Mouse (Mus musculus): ENCODE results near the gene Mmp9. TPM values are rescaled to one million over a fixed set of nuclear protein-coding genes. Genes with fewer than 3 reads are reported as not detected.

Mmp9 gene
- polyA plus RNA-seq, 1 experiment from 2014 or later = 25.2 TPM

GRCm38 (mm10) chr2:164903496-164903895 is 37.1 kb upstream of the Mmp9 start:
- Histone ChIP-seq H3K4me1 (replicated peaks) (0 out of 2 replicates have a peak, but pooled peaks cover 3% of the 10 kb centered on the region), H3K27me3 (no peaks in the 10 kb centered on the region), H3K27ac (no peak overlapping the region), H3K9me3 (peaks cover 5% of the 10 kb centered on the region), H3K4me2 (no peak overlapping the region), H3K4me3 (no peak overlapping the region), H3K9ac (no peak overlapping the region), H3K36me3 (peaks cover 100% of the 10 kb centered on the region)
- 83% methylated on average over 1 of the region's 1 CpGs for WGBS
- ATAC-seq (ENCODE audit: low FRiP score) = no peak

- Histone ChIP-seq H3K27ac (no peak overlapping the region), H3K27me3 (no peaks in the 10 kb centered on the region), H3K36me3 (peaks cover 83% of the 10 kb centered on the region), H3K4me3 (no peak overlapping the region), H3K4me1 (replicated peaks) (peaks cover 24% of the 10 kb centered on the region), H3K9me3 (peaks cover 5% of the 10 kb centered on the region), H3K9ac (no peak overlapping the region), H3K4me2 (no peak overlapping the region)
- ATAC-seq (ENCODE audit: low FRiP score) = no peak
- 99% methylated on average over 4 of the region's 4 CpGs for WGBS
Observed at GRCm38 (mm10) chr2:164906071-164906470, 34.5 kb upstream of the Mmp9 start.

GRCm38 (mm10) chr2:164907511-164907910 is 33.1 kb upstream of the Mmp9 start:
- H3K4me2 ChIP-seq = no peak overlapping the region
- H3K27ac ChIP-seq = no peak overlapping the region
- no peak for ATAC-seq (ENCODE audit: low FRiP score)
- no peaks in the 10 kb centered on the region for H3K27me3 ChIP-seq
- peaks cover 30% of the 10 kb centered on the region for H3K4me1 ChIP-seq (replicated peaks)
- no peak overlapping the region for H3K9ac ChIP-seq
- peaks cover 5% of the 10 kb centered on the region for H3K9me3 ChIP-seq
- peaks cover 69% of the 10 kb centered on the region for H3K36me3 ChIP-seq
- WGBS = 97% methylated on average over 12 of the region's 12 CpGs
- H3K4me3 ChIP-seq = no peak overlapping the region

- Histone ChIP-seq H3K4me2 (no peak overlapping the region), H3K4me3 (no peak overlapping the region), H3K27me3 (no peaks in the 10 kb centered on the region), H3K27ac (no peak overlapping the region), H3K9me3 (peaks cover 5% of the 10 kb centered on the region), H3K9ac (no peak overlapping the region), H3K4me1 (replicated peaks) (peaks cover 28% of the 10 kb centered on the region), H3K36me3 (peaks cover 64% of the 10 kb centered on the region)
- WGBS = over 99% methylated on average over 5 of the region's 5 CpGs
- ATAC-seq (ENCODE audit: low FRiP score) = no peak
Observed at GRCm38 (mm10) chr2:164908011-164908410, 32.6 kb upstream of the Mmp9 start.

GRCm38 (mm10) chr2:164909100-164909499 is 31.5 kb upstream of the Mmp9 start:
- Histone ChIP-seq H3K4me2 (peak overlapping the region; percentile 80), H3K9me3 (peaks cover 5% of the 10 kb centered on the region), H3K9ac (peak overlapping the region; percentile 81), H3K27me3 (no peaks in the 10 kb centered on the region), H3K36me3 (peaks cover 53% of the 10 kb centered on the region), H3K4me3 (peak overlapping the region; percentile 77), H3K4me1 (replicated peaks) (peaks cover 28% of the 10 kb centered on the region), H3K27ac (no peak overlapping the region)
- 99% methylated on average over 3 of the region's 3 CpGs for WGBS
- no peak for ATAC-seq (ENCODE audit: low FRiP score)

- Histone ChIP-seq H3K27me3 (no peaks in the 10 kb centered on the region), H3K27ac (no peak overlapping the region), H3K9me3 (peaks cover 5% of the 10 kb centered on the region), H3K36me3 (peaks cover 49% of the 10 kb centered on the region), H3K9ac (peak overlapping the region; percentile 81), H3K4me2 (peak overlapping the region; percentile 80), H3K4me1 (replicated peaks) (peaks cover 28% of the 10 kb centered on the region), H3K4me3 (peak overlapping the region; percentile 77)
- no peak for ATAC-seq (ENCODE audit: low FRiP score)
- 94% methylated on average over 1 of the region's 1 CpGs for WGBS
Observed at GRCm38 (mm10) chr2:164909542-164909941, 31.0 kb upstream of the Mmp9 start.

- peaks cover 5% of the 10 kb centered on the region for H3K9me3 ChIP-seq
- WGBS = 6% methylated on average over 37 of the region's 37 CpGs
- H3K4me3 ChIP-seq = peak overlapping the region; percentile 77
- peak overlapping the region; percentile 80 for H3K4me2 ChIP-seq
- H3K36me3 ChIP-seq = peaks cover 39% of the 10 kb centered on the region
- ATAC-seq (ENCODE audit: low FRiP score) = peak; percentile 37
- H3K27me3 ChIP-seq = no peaks in the 10 kb centered on the region
- peak overlapping the region; percentile 99 for H3K27ac ChIP-seq
- H3K4me1 ChIP-seq (replicated peaks) = peaks cover 28% of the 10 kb centered on the region
- H3K9ac ChIP-seq = peak overlapping the region; percentile 81
Observed at GRCm38 (mm10) chr2:164910360-164911061, 30.1 kb upstream of the Mmp9 start.

GRCm38 (mm10) chr2:164911086-164912048 is 29.2 kb upstream of the Mmp9 start, which contains the start of gene Zfp335:
Zfp335 (minus strand) TSS chr2:164911757.
- ATAC-seq (ENCODE audit: low FRiP score) = peak; percentile 86
- under 1% methylated on average over 89 of the region's 91 CpGs for WGBS
- Histone ChIP-seq H3K4me2 (peak within 1 kb of the TSS; percentile 80), H3K4me1 (replicated peaks) (peaks cover 28% of the 10 kb centered on the region), H3K27me3 (no peaks in the 10 kb centered on the region), H3K27ac (peak within 1 kb of the TSS; percentile 99), H3K9ac (peak within 1 kb of the TSS; percentile 81), H3K9me3 (peaks cover under 1% of the 10 kb centered on the region; the same call in 1 of the 2 replicates), H3K4me3 (peak within 1 kb of the TSS; percentile 77), H3K36me3 (peaks cover 31% of the 10 kb centered on the region)

- peak; percentile 29 for ATAC-seq (ENCODE audit: low FRiP score)
- Histone ChIP-seq H3K4me2 (peak overlapping the region; percentile 80), H3K9me3 (no peaks in the 10 kb centered on the region), H3K27me3 (no peaks in the 10 kb centered on the region), H3K27ac (peak overlapping the region; percentile 99), H3K4me1 (replicated peaks) (peaks cover 28% of the 10 kb centered on the region), H3K36me3 (peaks cover 23% of the 10 kb centered on the region), H3K4me3 (peak overlapping the region; percentile 77), H3K9ac (peak overlapping the region; percentile 81)
- WGBS = 21% methylated on average over 12 of the region's 12 CpGs
Observed at GRCm38 (mm10) chr2:164912151-164912550, 28.4 kb upstream of the Mmp9 start.

- 92% methylated on average over 8 of the region's 9 CpGs for WGBS
- Histone ChIP-seq H3K4me3 (no peak overlapping the region), H3K4me1 (replicated peaks) (peaks cover 28% of the 10 kb centered on the region), H3K36me3 (peaks cover 15% of the 10 kb centered on the region), H3K27ac (peak overlapping the region; percentile 99; the same call in 1 of the 2 replicates), H3K9me3 (no peaks in the 10 kb centered on the region), H3K27me3 (no peaks in the 10 kb centered on the region), H3K4me2 (peak overlapping the region; percentile 80), H3K9ac (no peak overlapping the region)
- ATAC-seq (ENCODE audit: low FRiP score) = no peak
Observed at GRCm38 (mm10) chr2:164912749-164913427, 27.7 kb upstream of the Mmp9 start.

- Histone ChIP-seq H3K4me2 (no peak overlapping the region), H3K27ac (no peak overlapping the region), H3K36me3 (peaks cover 10% of the 10 kb centered on the region), H3K9ac (no peak overlapping the region), H3K9me3 (no peaks in the 10 kb centered on the region), H3K4me3 (no peak overlapping the region), H3K4me1 (replicated peaks) (peaks cover 28% of the 10 kb centered on the region), H3K27me3 (no peaks in the 10 kb centered on the region)
- no peak for ATAC-seq (ENCODE audit: low FRiP score)
- WGBS = 89% methylated on average over 2 of the region's 2 CpGs
Observed at GRCm38 (mm10) chr2:164913428-164913786, 27.2 kb upstream of the Mmp9 start.

GRCm38 (mm10) chr2:164916820-164917219 is 23.8 kb upstream of the Mmp9 start:
- no peaks in the 10 kb centered on the region for H3K9me3 ChIP-seq
- no peak overlapping the region for H3K27ac ChIP-seq
- H3K9ac ChIP-seq = no peak overlapping the region
- peaks cover 9% of the 10 kb centered on the region for H3K4me1 ChIP-seq (replicated peaks)
- H3K4me3 ChIP-seq = no peak overlapping the region
- no peak overlapping the region for H3K4me2 ChIP-seq
- no peak for ATAC-seq (ENCODE audit: low FRiP score)
- H3K27me3 ChIP-seq = no peaks in the 10 kb centered on the region
- peaks cover 19% of the 10 kb centered on the region for H3K36me3 ChIP-seq
- WGBS = 86% methylated on average over 5 of the region's 5 CpGs
